Mouse (Mus musculus) cortical plate, adult 2 months (tissue): Measurements from ENCODE around the gene Gm10251. TPM values are rescaled to one million over a fixed set of nuclear protein-coding genes. Genes with fewer than 3 reads are reported as not detected.
"Not testable (repeated sequence)": the region's sequence is repeated elsewhere in the genome, so short reads cannot be mapped to it uniquely, and the experiment has no call there.

ENCODE experiments used
- H3K27ac ChIP-seq: fragments of 200-500 bp; 2 replicates; pipeline ENCODE4 v1.5.1; 2012; ENCODE audit warnings: low read length, control low read depth, inconsistent platforms; ENCODE audit not compliant: insufficient read depth
- H3K4me1 ChIP-seq: fragments of 200-500 bp; 2 replicates; pipeline ENCODE4 v1.6.1; 2011; ENCODE audit warnings: low read length; ENCODE audit not compliant: control insufficient read depth, insufficient read depth
- H3K4me3 ChIP-seq: fragments of 200-500 bp; 2 replicates; pipeline ENCODE4 v1.5.1; 2011; ENCODE audit warnings: mild to moderate bottlenecking, low read length, control low read depth; ENCODE audit not compliant: insufficient read depth
- polyA plus RNA-seq: library from polyadenylated mRNA; depleted of rRNA; stranded (reverse); fragments of >200 nt; gene quantifications from 2 replicates; pipeline ENCODE4 v1.2.3, GENCODE M21; 2012; rRNA removed

Gene Gm10251
- 0.08 TPM in 1 of 2 replicates, not detected in the other for polyA plus RNA-seq

DNA sequence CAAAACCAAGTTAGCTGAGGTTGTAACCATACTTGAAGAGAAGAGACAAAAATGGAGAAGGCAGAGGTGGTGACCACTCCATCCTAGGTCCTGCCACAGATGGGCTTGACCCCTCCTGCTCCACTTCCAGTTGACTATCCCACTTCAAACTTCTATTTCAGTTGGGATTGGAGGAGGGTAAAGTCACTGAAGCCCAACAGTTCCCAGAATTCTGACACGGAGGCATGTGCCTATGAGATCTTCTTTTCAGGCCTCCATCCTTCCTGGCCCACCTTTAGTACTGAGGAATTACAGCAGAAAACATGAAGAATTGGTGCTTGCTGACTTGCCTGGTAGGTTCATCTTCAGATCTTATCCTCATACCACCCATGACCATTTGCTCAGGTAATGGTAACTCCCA is at the start of gene Gm10251:
Gene Gm10251 (minus strand): TSS at position 101 of the 400 bp plus-strand sequence.
- not testable (repeated sequence) for H3K4me1 ChIP-seq, H3K27ac ChIP-seq, H3K4me3 ChIP-seq

DNA sequence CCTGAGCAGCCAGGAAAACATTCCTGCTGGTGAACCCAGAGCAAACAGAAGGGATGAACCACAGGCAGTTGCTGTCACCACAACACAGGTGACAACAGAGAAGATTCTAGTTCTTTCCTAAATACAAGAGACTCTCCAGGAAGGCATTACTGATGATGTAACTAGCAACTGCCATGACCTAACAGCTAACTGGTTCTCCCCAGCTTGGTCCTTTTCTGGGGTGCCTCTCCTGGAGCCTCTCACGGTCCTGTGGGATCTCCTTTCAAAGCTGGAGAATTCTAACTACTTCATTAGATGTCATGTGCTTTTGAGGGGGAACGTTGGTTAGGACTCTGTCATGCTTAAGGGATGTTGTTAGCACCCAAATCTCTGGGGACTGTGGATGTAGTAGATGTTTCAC is 36.2 kb upstream of the Gm10251 start, which contains the start of gene Gm8050:
Gene Gm8050 (minus strand): TSS at position 101 of the 400 bp plus-strand sequence.
- H3K4me1 ChIP-seq, H3K4me3 ChIP-seq, H3K27ac ChIP-seq: not testable (repeated sequence)

DNA sequence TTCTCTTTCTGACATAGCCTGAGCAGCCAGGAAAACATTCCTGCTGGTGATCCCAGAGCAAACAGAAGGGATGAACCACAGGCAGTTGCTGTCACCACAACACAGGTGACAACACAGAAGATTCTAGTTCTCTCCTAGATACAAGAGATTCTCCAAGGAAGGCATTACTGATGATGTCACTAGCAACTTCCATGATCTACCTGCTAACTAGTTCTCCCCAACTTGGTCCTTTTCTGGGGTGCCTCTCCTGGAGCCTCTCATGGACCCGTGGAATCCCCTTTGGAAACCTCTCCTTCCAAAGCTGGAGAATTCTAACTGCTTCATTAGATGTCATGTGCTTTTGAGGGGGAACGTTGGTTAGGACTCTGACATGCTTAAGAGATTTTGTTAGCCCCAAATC is 61.7 kb downstream of the Gm10251 start, which contains the start of gene Gm3460:
Gene Gm3460 (minus strand): TSS at position 101 of the 400 bp plus-strand sequence.
- H3K27ac ChIP-seq, H3K4me1 ChIP-seq: not testable (repeated sequence)

DNA sequence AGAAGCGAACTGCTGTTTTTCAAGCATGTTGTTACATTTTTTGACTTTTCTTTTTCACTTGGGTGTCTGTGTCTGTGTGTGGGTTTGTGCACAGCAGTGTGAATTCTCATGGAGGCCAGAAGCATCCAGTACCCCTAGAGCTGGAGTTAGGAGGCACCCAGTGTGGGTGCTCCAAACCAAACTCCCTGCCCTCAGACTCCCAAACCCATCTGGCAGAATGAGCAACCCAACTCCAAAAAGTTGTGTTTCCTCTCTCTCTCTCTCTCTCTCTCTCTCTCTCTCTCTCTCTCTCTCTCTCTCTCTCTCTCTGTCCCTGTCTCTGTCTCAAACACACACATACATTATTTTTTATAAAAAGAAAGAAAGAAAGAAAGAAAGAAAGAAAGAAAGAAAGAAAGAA is 77.5 kb downstream of the Gm10251 start:
- H3K27ac ChIP-seq, H3K4me1 ChIP-seq, H3K4me3 ChIP-seq: not testable (repeated sequence)

More for the DNA sequence above, 61.7 kb downstream of the Gm10251 start, which contains the start of gene Gm3460:
- not testable (repeated sequence) for H3K4me3 ChIP-seq

DNA sequence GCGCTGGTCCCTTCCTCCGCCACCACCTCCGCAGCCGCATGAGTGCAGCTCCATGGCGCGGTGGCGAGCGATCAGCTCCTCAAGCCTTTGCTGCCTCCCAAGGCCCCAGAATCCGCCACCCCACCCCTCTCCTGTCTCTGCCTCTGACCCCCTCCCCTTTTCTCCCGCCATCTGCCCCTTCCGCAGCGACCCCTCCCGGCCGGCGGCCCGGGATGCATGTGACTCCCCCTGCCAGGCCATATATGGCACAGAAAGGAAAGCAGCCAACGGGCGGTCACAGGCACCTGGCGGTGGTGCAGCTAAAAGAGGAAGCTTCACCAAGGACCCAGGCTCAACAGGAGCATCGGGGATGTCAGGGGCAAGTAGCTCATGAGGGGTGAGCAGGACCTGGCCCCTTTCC is 79.0 kb downstream of the Gm10251 start:
- H3K4me3 ChIP-seq: 0 out of 2 replicates have a peak overlapping the region, but pooled peaks have one; percentile 18
- not testable (repeated sequence) for H3K4me1 ChIP-seq, H3K27ac ChIP-seq

DNA sequence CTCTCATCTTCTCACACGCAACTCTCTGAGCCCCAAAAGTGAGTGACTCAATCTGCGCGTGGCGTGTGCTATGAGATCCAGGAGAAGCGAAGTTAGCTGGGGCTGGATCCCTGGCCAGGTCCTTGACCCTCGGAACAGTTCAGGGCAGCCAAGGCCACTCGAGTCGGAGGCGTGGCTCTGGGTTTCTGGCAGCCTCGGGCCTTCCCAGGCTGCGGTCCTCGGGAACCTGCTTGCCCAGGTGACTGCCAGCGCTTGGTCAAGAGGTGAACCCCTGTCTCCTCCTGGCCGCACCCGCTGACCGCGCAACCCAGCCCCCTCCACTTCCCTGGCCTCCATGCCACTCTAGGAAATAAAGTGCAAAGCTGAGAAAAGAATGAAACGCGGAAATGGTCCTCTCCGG is 79.4 kb downstream of the Gm10251 start:
- H3K4me3 ChIP-seq: 0 out of 2 replicates have a peak overlapping the region, but pooled peaks have one; percentile 18
- not testable (repeated sequence) for H3K27ac ChIP-seq, H3K4me1 ChIP-seq

DNA sequence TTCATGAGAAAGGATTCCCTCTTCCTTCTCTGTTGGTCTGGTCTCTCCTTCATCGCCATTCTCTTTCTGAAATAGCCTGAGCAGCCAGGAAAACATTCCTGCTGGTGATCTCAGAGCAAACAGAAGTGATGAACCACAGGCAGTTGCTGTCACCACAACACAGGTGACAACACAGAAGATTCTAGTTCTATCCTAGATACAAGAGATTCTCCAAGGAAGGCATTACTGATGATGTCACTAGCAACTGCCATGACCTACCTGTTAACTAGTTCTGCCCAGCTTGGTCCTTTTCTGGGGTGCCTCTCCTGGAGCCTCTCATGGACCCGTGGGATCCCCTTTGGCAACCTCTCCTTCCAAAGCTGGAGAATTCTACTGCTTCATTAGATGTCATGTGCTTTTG is 93.5 kb downstream of the Gm10251 start, which contains the start of gene Gm3629:
Gene Gm3629 (minus strand): TSS at position 101 of the 400 bp plus-strand sequence.
- H3K4me1 ChIP-seq, H3K4me3 ChIP-seq, H3K27ac ChIP-seq: not testable (repeated sequence)

Other genes starting within 250 kb of the Gm10251 start
- not detected in 2 replicates for gene Gm3594, start 239.6 kb downstream of the Gm10251 start, polyA plus RNA-seq
- gene Gm8356, start 146.9 kb downstream of the Gm10251 start, polyA plus RNA-seq: not detected in 2 replicates
- 0.26 and 0.69 TPM in 2 replicates for gene Gm3629, start 93.6 kb downstream of the Gm10251 start, polyA plus RNA-seq
- 0.40 TPM in 1 of 2 replicates, not detected in the other for gene Gm3460, start 61.8 kb downstream of the Gm10251 start, polyA plus RNA-seq
- gene Gm8050, start 36.1 kb upstream of the Gm10251 start, polyA plus RNA-seq: not detected in 2 replicates
- 5.4 and 6.5 TPM in 2 replicates for gene Gm3636, start 58.2 kb upstream of the Gm10251 start, polyA plus RNA-seq
- gene Gm8362, start 90.2 kb upstream of the Gm10251 start, polyA plus RNA-seq: 0.06 TPM in 1 of 2 replicates, not detected in the other
- 0.06 TPM in 1 of 2 replicates, not detected in the other for gene Gm3642, start 156.1 kb upstream of the Gm10251 start, polyA plus RNA-seq
- 3.6 and 3.7 TPM in 2 replicates for gene Gm3667, start 205.8 kb upstream of the Gm10251 start, polyA plus RNA-seq